Mouse (Mus musculus): ENCODE data around the gene Pon2.

DNA sequence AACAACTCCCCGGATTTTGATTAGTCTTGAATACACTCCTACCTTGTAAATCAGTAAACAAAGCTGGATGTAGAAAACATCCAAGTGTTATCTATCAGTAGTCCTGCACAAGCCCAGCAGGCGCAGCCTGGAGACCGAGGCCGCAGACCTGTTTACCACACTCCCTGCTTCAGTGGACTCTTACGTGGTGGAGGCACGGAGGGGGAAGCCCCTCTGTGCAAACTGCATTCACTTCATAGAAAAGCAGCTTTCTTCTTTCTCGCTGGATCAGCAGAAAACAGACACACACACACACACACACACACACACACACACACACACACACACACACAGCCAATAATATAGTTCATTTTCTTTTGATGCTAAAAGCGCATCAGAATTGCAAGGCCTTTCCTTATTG, 33.5 kb downstream of the Pon2 start:
- TF ChIP-seq CTCF (conservative IDR thresholded peaks at IDR 0.05; ENCODE audit: insufficient read depth, insufficient read length, low read depth, low read length) (no peak), POLR2A (IDR thresholded peaks at IDR 0.05; ENCODE audit: low read depth, low read length) (no peak)
